Mouse (Mus musculus): Measurements from ENCODE around the gene Enpp1. TPM values are rescaled to one million over a fixed set of nuclear protein-coding genes. Genes with fewer than 3 reads are reported as not detected.
"Not testable (repeated sequence)": the region's sequence is repeated elsewhere in the genome, so short reads cannot be mapped to it uniquely, and the experiment has no call there.

Gene Enpp1
- polyA plus RNA-seq, 1 experiment from 2014 or later = 7.2 TPM

GRCm38 (mm10) chr10:24625060-24625701 is 86.8 kb downstream of the Enpp1 start:
- H3K36me3 ChIP-seq (ENCODE audit: control insufficient read depth, insufficient read depth, low read length) = no peaks in the 10 kb centered on the region
- 31% methylated on average over 24 of the region's 24 CpGs for WGBS
- H3K27ac ChIP-seq (replicated peaks in 1 of 2; ENCODE audit: control insufficient read depth in 1 of 2, insufficient read depth in 1 of 2, low read depth in 2 of 2, low read length in 2 of 2) = no peak overlapping the region
- no peaks in the 10 kb centered on the region for H3K27me3 ChIP-seq (ENCODE audit: control insufficient read depth, insufficient read depth, low read length)
- no peak overlapping the region for H3K4me3 ChIP-seq (ENCODE audit: control insufficient read depth in 1 of 2, insufficient read depth in 1 of 2, low read depth in 1 of 2, low read length in 2 of 2)
- no peak overlapping the region for H3K9ac ChIP-seq (ENCODE audit: low read length)
- no peaks in the 10 kb centered on the region for H3K9me3 ChIP-seq (ENCODE audit: control insufficient read depth, low read length)
- no peak for ATAC-seq (ENCODE audit: insufficient number of reproducible peaks, insufficient read depth, low FRiP score, low read depth)
- H3K4me1 ChIP-seq (ENCODE audit: control insufficient read depth in 2 of 2, insufficient read depth in 2 of 2, low read length in 2 of 2) = 0 out of 4 replicates have a peak, but pooled peaks cover 2 to 3% of the 10 kb centered on the region in 2 experiments
- peak overlapping the region; percentile 44 for H3K4me2 ChIP-seq (ENCODE audit: low read length)

DNA sequence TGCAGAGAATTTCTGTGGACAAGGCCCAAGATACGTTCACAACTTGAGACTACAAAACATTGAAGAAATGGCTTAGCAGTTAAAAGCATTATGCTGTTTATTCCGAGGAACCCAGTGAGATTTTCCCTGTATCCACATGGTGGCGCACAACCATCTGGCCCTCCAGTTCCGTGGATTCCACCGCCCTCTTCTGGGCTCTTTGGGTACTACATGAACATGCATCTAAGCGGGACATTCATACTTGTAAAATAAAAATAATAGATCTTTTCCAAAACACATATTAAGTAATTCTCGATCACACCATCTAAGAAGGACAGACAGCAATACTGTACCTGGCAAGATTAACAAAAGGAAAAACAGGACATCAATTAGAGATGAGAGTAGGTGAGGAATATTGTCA is 89.4 kb downstream of the Enpp1 start:
- no peaks in the 10 kb centered on the region for H3K27me3 ChIP-seq (ENCODE audit: control insufficient read depth, insufficient read depth, low read length)
- 26% methylated on average over 7 of the region's 7 CpGs for WGBS
- ATAC-seq (ENCODE audit: insufficient number of reproducible peaks, insufficient read depth, low FRiP score, low read depth) = no peak
- H3K4me3 ChIP-seq (ENCODE audit: control insufficient read depth in 1 of 2, insufficient read depth in 1 of 2, low read depth in 1 of 2, low read length in 2 of 2) = no peak overlapping the region
- H3K4me2 ChIP-seq (ENCODE audit: low read length) = no peak overlapping the region
- no peak overlapping the region for H3K9ac ChIP-seq (ENCODE audit: low read length)
- H3K27ac ChIP-seq (replicated peaks in 1 of 2; ENCODE audit: control insufficient read depth in 1 of 2, insufficient read depth in 1 of 2, low read depth in 2 of 2, low read length in 2 of 2) = no peak overlapping the region
- H3K36me3 ChIP-seq (ENCODE audit: control insufficient read depth, insufficient read depth, low read length) = no peaks in the 10 kb centered on the region
- no peaks in the 10 kb centered on the region for H3K4me1 ChIP-seq (ENCODE audit: control insufficient read depth in 2 of 2, insufficient read depth in 2 of 2, low read length in 2 of 2)
- H3K9me3 ChIP-seq (ENCODE audit: control insufficient read depth, low read length) = no peaks in the 10 kb centered on the region

DNA sequence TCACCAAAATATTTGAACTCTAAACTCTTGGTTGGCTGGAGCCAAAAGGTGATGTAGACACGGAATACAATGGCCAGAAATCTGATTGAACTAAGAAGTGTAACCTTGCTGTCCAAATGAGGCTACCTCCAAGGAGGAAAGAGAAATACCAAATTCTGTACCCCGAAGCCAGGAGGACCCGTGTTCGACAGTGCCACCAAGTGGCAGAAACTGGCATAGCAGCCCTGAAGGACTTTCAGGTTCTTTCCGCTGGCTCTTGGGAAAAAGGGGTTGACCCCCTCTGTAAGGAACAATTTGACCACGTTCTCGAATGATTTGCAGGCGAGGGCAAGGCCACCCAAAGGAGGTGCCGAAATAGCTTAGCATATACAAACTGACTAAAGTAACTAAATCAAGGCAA is 90.4 kb downstream of the Enpp1 start:
- Histone ChIP-seq H3K36me3 (ENCODE audit: control insufficient read depth, insufficient read depth, low read length) (no peaks in the 10 kb centered on the region), H3K4me3 (ENCODE audit: control insufficient read depth in 1 of 2, insufficient read depth in 1 of 2, low read depth in 1 of 2, low read length in 2 of 2) (no peak overlapping the region), H3K4me2 (ENCODE audit: low read length) (no peak overlapping the region), H3K27me3 (ENCODE audit: control insufficient read depth, insufficient read depth, low read length) (no peaks in the 10 kb centered on the region), H3K9ac (ENCODE audit: low read length) (no peak overlapping the region), H3K9me3 (ENCODE audit: control insufficient read depth, low read length) (no peaks in the 10 kb centered on the region), H3K4me1 (ENCODE audit: control insufficient read depth in 2 of 2, insufficient read depth in 2 of 2, low read length in 2 of 2) (no peaks in the 10 kb centered on the region), H3K27ac (replicated peaks in 1 of 2; ENCODE audit: control insufficient read depth in 1 of 2, insufficient read depth in 1 of 2, low read depth in 2 of 2, low read length in 2 of 2) (no peak overlapping the region)
- no peak for ATAC-seq (ENCODE audit: insufficient number of reproducible peaks, insufficient read depth, low FRiP score, low read depth)
- 31% methylated on average over 9 of the region's 9 CpGs for WGBS

- H3K4me3 ChIP-seq (ENCODE audit: control insufficient read depth in 1 of 2, insufficient read depth in 1 of 2, low read depth in 1 of 2, low read length in 2 of 2); H3K27me3 ChIP-seq (ENCODE audit: control insufficient read depth, insufficient read depth, low read length); H3K4me2 ChIP-seq (ENCODE audit: low read length); H3K9me3 ChIP-seq (ENCODE audit: control insufficient read depth, low read length); H3K4me1 ChIP-seq (ENCODE audit: control insufficient read depth in 2 of 2, insufficient read depth in 2 of 2, low read length in 2 of 2); ATAC-seq (ENCODE audit: insufficient number of reproducible peaks, insufficient read depth, low FRiP score, low read depth); H3K36me3 ChIP-seq (ENCODE audit: control insufficient read depth, insufficient read depth, low read length); H3K9ac ChIP-seq (ENCODE audit: low read length); H3K27ac ChIP-seq (replicated peaks in 1 of 2; ENCODE audit: control insufficient read depth in 1 of 2, insufficient read depth in 1 of 2, low read depth in 2 of 2, low read length in 2 of 2): not testable (repeated sequence)
- 92% methylated on average over 1 of the region's 1 CpGs for WGBS
Observed at GRCm38 (mm10) chr10:24616572-24616971, 95.4 kb downstream of the Enpp1 start.

DNA sequence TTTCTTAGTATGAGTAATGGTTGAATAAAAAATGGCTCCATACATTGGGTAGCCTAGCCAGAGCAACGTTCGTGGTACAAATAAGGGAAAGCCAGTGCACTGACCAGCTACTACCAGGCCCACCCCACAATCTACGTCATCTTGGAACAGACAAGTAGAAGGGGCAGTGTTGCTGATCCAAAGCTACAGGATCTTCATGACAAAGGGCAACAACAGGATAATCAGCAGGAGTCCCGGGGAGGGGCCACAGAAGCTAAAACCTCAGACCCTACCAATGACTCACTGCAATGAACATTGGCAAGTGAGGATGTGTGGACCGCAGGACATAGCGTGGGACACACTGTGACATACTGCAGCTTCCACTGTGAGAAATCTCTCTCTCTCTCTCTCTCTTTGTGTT is 96.2 kb downstream of the Enpp1 start:
- no peak overlapping the region for H3K4me2 ChIP-seq (ENCODE audit: low read length)
- no peak overlapping the region for H3K4me3 ChIP-seq (ENCODE audit: control insufficient read depth in 1 of 2, insufficient read depth in 1 of 2, low read depth in 1 of 2, low read length in 2 of 2)
- no peak for ATAC-seq (ENCODE audit: insufficient number of reproducible peaks, insufficient read depth, low FRiP score, low read depth)
- no peaks in the 10 kb centered on the region for H3K27me3 ChIP-seq (ENCODE audit: control insufficient read depth, insufficient read depth, low read length)
- H3K4me1 ChIP-seq (ENCODE audit: control insufficient read depth in 2 of 2, insufficient read depth in 2 of 2, low read length in 2 of 2) = no peaks in the 10 kb centered on the region
- 84% methylated on average over 6 of the region's 6 CpGs for WGBS
- no peak overlapping the region for H3K27ac ChIP-seq (replicated peaks in 1 of 2; ENCODE audit: control insufficient read depth in 1 of 2, insufficient read depth in 1 of 2, low read depth in 2 of 2, low read length in 2 of 2)
- H3K9ac ChIP-seq (ENCODE audit: low read length) = no peak overlapping the region
- H3K36me3 ChIP-seq (ENCODE audit: control insufficient read depth, insufficient read depth, low read length) = no peaks in the 10 kb centered on the region
- no peaks in the 10 kb centered on the region for H3K9me3 ChIP-seq (ENCODE audit: control insufficient read depth, low read length)

- H3K9ac ChIP-seq (ENCODE audit: low read length) = no peak overlapping the region
- WGBS = 78% methylated on average over 4 of the region's 4 CpGs
- H3K4me1 ChIP-seq (ENCODE audit: control insufficient read depth in 2 of 2, insufficient read depth in 2 of 2, low read length in 2 of 2) = 0 out of 4 replicates have a peak, but pooled peaks cover 2 to 7% of the 10 kb centered on the region in 2 experiments
- no peak overlapping the region for H3K4me3 ChIP-seq (ENCODE audit: control insufficient read depth in 1 of 2, insufficient read depth in 1 of 2, low read depth in 1 of 2, low read length in 2 of 2)
- no peak overlapping the region for H3K4me2 ChIP-seq (ENCODE audit: low read length)
- H3K9me3 ChIP-seq (ENCODE audit: control insufficient read depth, low read length) = no peaks in the 10 kb centered on the region
- no peaks in the 10 kb centered on the region for H3K36me3 ChIP-seq (ENCODE audit: control insufficient read depth, insufficient read depth, low read length)
- no peaks in the 10 kb centered on the region for H3K27me3 ChIP-seq (ENCODE audit: control insufficient read depth, insufficient read depth, low read length)
- ATAC-seq (ENCODE audit: insufficient number of reproducible peaks, insufficient read depth, low FRiP score, low read depth) = no peak
- no peak overlapping the region for H3K27ac ChIP-seq (replicated peaks in 1 of 2; ENCODE audit: control insufficient read depth in 1 of 2, insufficient read depth in 1 of 2, low read depth in 2 of 2, low read length in 2 of 2)
Observed at GRCm38 (mm10) chr10:24614726-24615125, 97.2 kb downstream of the Enpp1 start.

GRCm38 (mm10) chr10:24609766-24610165 is 102.2 kb downstream of the Enpp1 start:
- H3K36me3 ChIP-seq (ENCODE audit: control insufficient read depth, insufficient read depth, low read length) = no peaks in the 10 kb centered on the region
- 82% methylated on average over 9 of the region's 9 CpGs for WGBS
- no peak for ATAC-seq (ENCODE audit: insufficient number of reproducible peaks, insufficient read depth, low FRiP score, low read depth)

GRCm38 (mm10) chr10:24609146-24609545 is 102.8 kb downstream of the Enpp1 start:
- H3K4me3 ChIP-seq (ENCODE audit: control insufficient read depth in 1 of 2, insufficient read depth in 1 of 2, low read depth in 1 of 2, low read length in 2 of 2) = no peak overlapping the region
- H3K9me3 ChIP-seq (ENCODE audit: control insufficient read depth, low read length) = no peaks in the 10 kb centered on the region
- no peak overlapping the region for H3K9ac ChIP-seq (ENCODE audit: low read length)
- no peak overlapping the region for H3K27ac ChIP-seq (replicated peaks in 1 of 2; ENCODE audit: control insufficient read depth in 1 of 2, insufficient read depth in 1 of 2, low read depth in 2 of 2, low read length in 2 of 2)
- no peak overlapping the region for H3K4me2 ChIP-seq (ENCODE audit: low read length)
- H3K4me1 ChIP-seq (ENCODE audit: control insufficient read depth in 2 of 2, insufficient read depth in 2 of 2, low read length in 2 of 2) = 0 out of 4 replicates have a peak, but pooled peaks cover 2 to 7% of the 10 kb centered on the region in 2 experiments
- no peaks in the 10 kb centered on the region for H3K27me3 ChIP-seq (ENCODE audit: control insufficient read depth, insufficient read depth, low read length)
- no peaks in the 10 kb centered on the region for H3K36me3 ChIP-seq (ENCODE audit: control insufficient read depth, insufficient read depth, low read length)
- 82% methylated on average over 3 of the region's 3 CpGs for WGBS
- ATAC-seq (ENCODE audit: insufficient number of reproducible peaks, insufficient read depth, low FRiP score, low read depth) = no peak

More at GRCm38 (mm10) chr10:24609766-24610165, 102.2 kb downstream of the Enpp1 start:
- Histone ChIP-seq H3K4me2 (ENCODE audit: low read length) (no peak overlapping the region), H3K9me3 (ENCODE audit: control insufficient read depth, low read length) (no peaks in the 10 kb centered on the region), H3K4me3 (ENCODE audit: control insufficient read depth in 1 of 2, insufficient read depth in 1 of 2, low read depth in 1 of 2, low read length in 2 of 2) (no peak overlapping the region), H3K27me3 (ENCODE audit: control insufficient read depth, insufficient read depth, low read length) (no peaks in the 10 kb centered on the region), H3K4me1 (ENCODE audit: control insufficient read depth in 2 of 2, insufficient read depth in 2 of 2, low read length in 2 of 2) (0 out of 4 replicates have a peak, but pooled peaks cover 2 to 7% of the 10 kb centered on the region in 2 experiments), H3K27ac (replicated peaks in 1 of 2; ENCODE audit: control insufficient read depth in 1 of 2, insufficient read depth in 1 of 2, low read depth in 2 of 2, low read length in 2 of 2) (no peak overlapping the region), H3K9ac (ENCODE audit: low read length) (no peak overlapping the region)
